Mouse (Mus musculus): Measurements from ENCODE around the gene Cnga4. TPM values are rescaled to one million over a fixed set of nuclear protein-coding genes. Genes with fewer than 3 reads are reported as not detected.

Gene Cnga4
- polyA plus RNA-seq, 1 experiment from 2014 or later, result not detected

GRCm38 (mm10) chr7:105372912-105373311, 31.5 kb upstream of the Cnga4 start:
- TF ChIP-seq EP300 (IDR thresholded peaks at IDR 0.05) (no peak), CTCF (IDR thresholded peaks at IDR 0.05) (no peak)
- Histone ChIP-seq H3K27me3 (replicated peaks; ENCODE audit: insufficient read depth, low read length) (no peaks in the 10 kb centered on the region), H3K36me3 (ENCODE audit: insufficient read depth, low read length) (peaks cover 5% of the 10 kb centered on the region), H3K4me2 (replicated peaks; ENCODE audit: low read depth, low read length) (no peak overlapping the region), H3K27ac (ENCODE audit: low read length) (no peak overlapping the region), H3K9ac (replicated peaks; ENCODE audit: low read depth) (no peak overlapping the region), H3K4me3 (ENCODE audit: low read depth, low read length) (no peak overlapping the region), H3K4me1 (ENCODE audit: insufficient read depth, low read depth, low read length) (no peaks in the 10 kb centered on the region), H3K9me3 (ENCODE audit: low read length) (no peaks in the 10 kb centered on the region)
- DNase-seq (ENCODE audit: low spot score) (peak; percentile 12), ATAC-seq (no peak)
- WGBS, result 71% methylated on average over 1 of the region's 1 CpGs

GRCm38 (mm10) chr7:105373509-105373908, 30.9 kb upstream of the Cnga4 start:
- Histone ChIP-seq H3K9ac (replicated peaks; ENCODE audit: low read depth) (no peak overlapping the region), H3K27ac (ENCODE audit: low read length) (no peak overlapping the region), H3K4me1 (ENCODE audit: insufficient read depth, low read depth, low read length) (no peaks in the 10 kb centered on the region), H3K4me3 (ENCODE audit: low read depth, low read length) (no peak overlapping the region), H3K4me2 (replicated peaks; ENCODE audit: low read depth, low read length) (no peak overlapping the region), H3K36me3 (ENCODE audit: insufficient read depth, low read length) (peaks cover 5% of the 10 kb centered on the region), H3K27me3 (replicated peaks; ENCODE audit: insufficient read depth, low read length) (no peaks in the 10 kb centered on the region), H3K9me3 (ENCODE audit: low read length) (no peaks in the 10 kb centered on the region)
- DNase-seq (ENCODE audit: low spot score) (peak; percentile 11), ATAC-seq (peak; percentile 46; the same call in 1 of the 2 replicates)
- TF ChIP-seq CTCF (IDR thresholded peaks at IDR 0.05) (no peak), EP300 (IDR thresholded peaks at IDR 0.05) (no peak)
- 47% methylated on average over 4 of the region's 4 CpGs for WGBS

- Histone ChIP-seq H3K4me3 (ENCODE audit: low read depth, low read length) (no peak overlapping the region), H3K4me2 (replicated peaks; ENCODE audit: low read depth, low read length) (no peak overlapping the region), H3K9ac (replicated peaks; ENCODE audit: low read depth) (no peak overlapping the region), H3K27me3 (replicated peaks; ENCODE audit: insufficient read depth, low read length) (no peaks in the 10 kb centered on the region), H3K4me1 (ENCODE audit: insufficient read depth, low read depth, low read length) (no peaks in the 10 kb centered on the region), H3K9me3 (ENCODE audit: low read length) (no peaks in the 10 kb centered on the region), H3K36me3 (ENCODE audit: insufficient read depth, low read length) (peaks cover 5% of the 10 kb centered on the region), H3K27ac (ENCODE audit: low read length) (no peak overlapping the region)
- ATAC-seq (no peak), DNase-seq (ENCODE audit: low spot score) (no peak)
- 79% methylated on average over 3 of the region's 3 CpGs for WGBS
- TF ChIP-seq CTCF (IDR thresholded peaks at IDR 0.05), result no peak
- no peak for TF ChIP-seq EP300 (IDR thresholded peaks at IDR 0.05)
These were observed 30.4 kb upstream of the Cnga4 start for GRCm38 (mm10) chr7:105373976-105374375.

- WGBS, result 85% methylated on average over 1 of the region's 1 CpGs
- Histone ChIP-seq H3K4me2 (replicated peaks; ENCODE audit: low read depth, low read length) (no peak within 1 kb of the TSS), H3K9ac (replicated peaks; ENCODE audit: low read depth) (no peak within 1 kb of the TSS), H3K9me3 (ENCODE audit: low read length) (no peaks in the 10 kb centered on the region), H3K36me3 (ENCODE audit: insufficient read depth, low read length) (peaks cover 7% of the 10 kb centered on the region), H3K4me3 (ENCODE audit: low read depth, low read length) (no peak within 1 kb of the TSS), H3K4me1 (ENCODE audit: insufficient read depth, low read depth, low read length) (no peaks in the 10 kb centered on the region), H3K27me3 (replicated peaks; ENCODE audit: insufficient read depth, low read length) (no peaks in the 10 kb centered on the region), H3K27ac (ENCODE audit: low read length) (no peak within 1 kb of the TSS)
- DNase-seq (ENCODE audit: low spot score) (no peak), ATAC-seq (no peak)
- TF ChIP-seq EP300 (IDR thresholded peaks at IDR 0.05) (no peak), CTCF (IDR thresholded peaks at IDR 0.05) (no peak)
These were observed 29.5 kb upstream of the Cnga4 start, which contains the start of gene Gm5901 for GRCm38 (mm10) chr7:105374866-105375265. Gene Gm5901 (plus strand): TSS chr7:105375038.

- Histone ChIP-seq H3K4me2 (replicated peaks; ENCODE audit: low read depth, low read length) (no peak overlapping the region), H3K4me3 (ENCODE audit: low read depth, low read length) (no peak overlapping the region), H3K9me3 (ENCODE audit: low read length) (no peaks in the 10 kb centered on the region), H3K4me1 (ENCODE audit: insufficient read depth, low read depth, low read length) (no peaks in the 10 kb centered on the region), H3K27me3 (replicated peaks; ENCODE audit: insufficient read depth, low read length) (no peaks in the 10 kb centered on the region), H3K36me3 (ENCODE audit: insufficient read depth, low read length) (peaks cover 47% of the 10 kb centered on the region), H3K27ac (ENCODE audit: low read length) (no peak overlapping the region), H3K9ac (replicated peaks; ENCODE audit: low read depth) (no peak overlapping the region)
- no peak for DNase-seq (ENCODE audit: low spot score)
- TF ChIP-seq CTCF (IDR thresholded peaks at IDR 0.05), result no peak
- no peak for TF ChIP-seq EP300 (IDR thresholded peaks at IDR 0.05)
- no peak for ATAC-seq
- WGBS, result 92% methylated on average over 3 of the region's 3 CpGs
These were observed 24.0 kb upstream of the Cnga4 start for GRCm38 (mm10) chr7:105380329-105380728.

GRCm38 (mm10) chr7:105387696-105388095, 16.7 kb upstream of the Cnga4 start:
- Histone ChIP-seq H3K9ac (replicated peaks; ENCODE audit: low read depth) (no peak overlapping the region), H3K9me3 (ENCODE audit: low read length) (no peaks in the 10 kb centered on the region), H3K36me3 (ENCODE audit: insufficient read depth, low read length) (peaks cover 53% of the 10 kb centered on the region), H3K27me3 (replicated peaks; ENCODE audit: insufficient read depth, low read length) (no peaks in the 10 kb centered on the region), H3K27ac (ENCODE audit: low read length) (no peak overlapping the region), H3K4me1 (ENCODE audit: insufficient read depth, low read depth, low read length) (no peaks in the 10 kb centered on the region), H3K4me2 (replicated peaks; ENCODE audit: low read depth, low read length) (no peak overlapping the region), H3K4me3 (ENCODE audit: low read depth, low read length) (no peak overlapping the region)
- TF ChIP-seq CTCF (IDR thresholded peaks at IDR 0.05) (no peak), EP300 (IDR thresholded peaks at IDR 0.05) (no peak)
- no peak for DNase-seq (ENCODE audit: low spot score)
- WGBS, result 84% methylated on average over 2 of the region's 2 CpGs
- no peak for ATAC-seq

GRCm38 (mm10) chr7:105390236-105390635, 14.1 kb upstream of the Cnga4 start:
- Histone ChIP-seq H3K4me2 (replicated peaks; ENCODE audit: low read depth, low read length) (no peak overlapping the region), H3K4me1 (ENCODE audit: insufficient read depth, low read depth, low read length) (no peaks in the 10 kb centered on the region), H3K9me3 (ENCODE audit: low read length) (no peaks in the 10 kb centered on the region), H3K27ac (ENCODE audit: low read length) (no peak overlapping the region), H3K9ac (replicated peaks; ENCODE audit: low read depth) (no peak overlapping the region), H3K27me3 (replicated peaks; ENCODE audit: insufficient read depth, low read length) (no peaks in the 10 kb centered on the region), H3K4me3 (ENCODE audit: low read depth, low read length) (no peak overlapping the region), H3K36me3 (ENCODE audit: insufficient read depth, low read length) (peaks cover 33% of the 10 kb centered on the region)
- ATAC-seq (no peak), DNase-seq (ENCODE audit: low spot score) (no peak)
- no peak for TF ChIP-seq CTCF (IDR thresholded peaks at IDR 0.05)
- no peak for TF ChIP-seq EP300 (IDR thresholded peaks at IDR 0.05)
- 89% methylated on average over 2 of the region's 2 CpGs for WGBS

Data from lung, postnatal 0 days (tissue).